Mouse (Mus musculus) G1E (cell line): Measurements from ENCODE around the gene Dnajc3.

Experiments used
- CTCF ChIP-seq: IDR thresholded peaks from 2 replicates; pipeline ENCODE4 v1.5.1; 2012; ENCODE audit warnings: low read depth, low read length, inconsistent platforms, mixed read lengths
- GATA2 ChIP-seq: IDR thresholded peaks from 2 replicates; pipeline ENCODE4 v1.6.1; 2012; ENCODE audit warnings: low read depth, low read length, inconsistent platforms, borderline replicate concordance

DNA sequence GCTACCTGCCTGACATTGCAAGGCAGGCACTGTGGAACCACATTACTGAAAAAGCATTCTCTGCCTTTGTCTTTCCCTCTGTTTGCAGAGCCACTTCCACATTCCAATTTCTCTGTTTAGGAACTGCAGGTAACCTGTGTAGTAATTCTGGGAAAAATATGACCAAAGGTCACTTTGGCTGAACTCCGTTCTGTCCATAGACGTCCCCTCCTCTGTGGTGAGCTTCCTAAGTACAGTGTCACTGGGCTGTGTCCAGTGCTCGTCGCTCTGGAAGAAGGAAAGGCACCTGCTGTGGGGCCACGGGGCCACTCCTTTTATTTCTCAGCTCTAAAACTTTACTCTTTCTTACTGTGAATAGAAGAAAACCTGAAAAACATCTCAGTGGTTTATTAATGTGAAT, 42.6 kb downstream of the Dnajc3 start:
- TF ChIP-seq CTCF (no peak), GATA2 (no peak)
